Mouse (Mus musculus): ENCODE data around the gene Suclg1.

The Suclg1 gene

DNA sequence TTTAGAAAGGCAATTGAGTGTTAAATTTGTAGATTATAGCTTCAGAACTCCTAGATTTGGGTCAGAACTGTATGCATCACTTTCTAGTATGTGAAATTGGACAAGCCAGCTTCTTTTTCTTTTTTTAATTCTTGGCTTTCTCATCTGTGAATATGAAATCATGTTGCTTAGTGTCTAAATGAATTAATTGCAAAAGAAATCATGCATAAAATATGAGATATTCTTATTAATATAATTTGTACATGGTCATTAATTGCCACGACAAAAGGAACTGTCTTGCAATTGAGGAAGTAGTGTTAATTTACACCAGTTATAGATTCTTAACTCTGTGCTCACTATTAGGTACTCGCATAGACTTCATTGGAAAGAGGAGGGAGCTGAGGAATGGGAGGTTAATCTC is 74.1 kb downstream of the Suclg1 start:
- in situ Hi-C loops (cut with MboI) = no loop called here

Data from mature B cell (primary cell).